Mouse (Mus musculus): Measurements from ENCODE around the gene Tipin. TPM values are rescaled to one million over a fixed set of nuclear protein-coding genes. Genes with fewer than 3 reads are reported as not detected.

Tipin gene
- polyA plus RNA-seq, 1 experiment from 2014 or later, result 174 TPM

GRCm38 (mm10) chr9:64242381-64242831 lies 39.0 kb upstream of the Tipin start:
- no peak overlapping the region for H3K4me2 ChIP-seq (ENCODE audit: low read length)
- H3K27ac ChIP-seq (ENCODE audit: low read depth, low read length), result no peak overlapping the region
- H3K4me1 ChIP-seq (ENCODE audit: control insufficient read depth, insufficient read depth, low read length), result no peaks in the 10 kb centered on the region
- no peak overlapping the region for H3K4me3 ChIP-seq (ENCODE audit: low read depth, low read length)
- H3K9ac ChIP-seq (ENCODE audit: low read length), result no peak overlapping the region
- DNase-seq (ENCODE audit: low spot score) (no peak), ATAC-seq (no peak)
- no peaks in the 10 kb centered on the region for H3K9me3 ChIP-seq (replicated peaks; ENCODE audit: control insufficient read depth, low read length)
- no peaks in the 10 kb centered on the region for H3K36me3 ChIP-seq (ENCODE audit: control insufficient read depth, insufficient read depth, low read length)
- H3K27me3 ChIP-seq (replicated peaks; ENCODE audit: control insufficient read depth, insufficient read depth, low read length), result no peaks in the 10 kb centered on the region
- WGBS, result 78% methylated on average over 6 of the region's 6 CpGs

- Histone ChIP-seq H3K9ac (ENCODE audit: low read length) (no peak overlapping the region), H3K27ac (ENCODE audit: low read depth, low read length) (no peak overlapping the region), H3K36me3 (ENCODE audit: control insufficient read depth, insufficient read depth, low read length) (no peaks in the 10 kb centered on the region), H3K27me3 (replicated peaks; ENCODE audit: control insufficient read depth, insufficient read depth, low read length) (no peaks in the 10 kb centered on the region), H3K4me2 (ENCODE audit: low read length) (no peak overlapping the region), H3K4me1 (ENCODE audit: control insufficient read depth, insufficient read depth, low read length) (peaks cover 4% of the 10 kb centered on the region; the same call in 1 of the 2 replicates), H3K4me3 (ENCODE audit: low read depth, low read length) (no peak overlapping the region), H3K9me3 (replicated peaks; ENCODE audit: control insufficient read depth, low read length) (no peaks in the 10 kb centered on the region)
- no peak for ATAC-seq
- WGBS, result 95% methylated on average over 1 of the region's 1 CpGs
- DNase-seq (ENCODE audit: low spot score), result no peak
Observed at GRCm38 (mm10) chr9:64249371-64249770, 32.0 kb upstream of the Tipin start.

- Histone ChIP-seq H3K27ac (ENCODE audit: low read depth, low read length) (no peak overlapping the region), H3K4me2 (ENCODE audit: low read length) (no peak overlapping the region), H3K4me1 (ENCODE audit: control insufficient read depth, insufficient read depth, low read length) (peaks cover 4% of the 10 kb centered on the region; the same call in 1 of the 2 replicates), H3K9me3 (replicated peaks; ENCODE audit: control insufficient read depth, low read length) (no peaks in the 10 kb centered on the region), H3K36me3 (ENCODE audit: control insufficient read depth, insufficient read depth, low read length) (no peaks in the 10 kb centered on the region), H3K9ac (ENCODE audit: low read length) (no peak overlapping the region), H3K27me3 (replicated peaks; ENCODE audit: control insufficient read depth, insufficient read depth, low read length) (no peaks in the 10 kb centered on the region), H3K4me3 (ENCODE audit: low read depth, low read length) (no peak overlapping the region)
- DNase-seq (ENCODE audit: low spot score) (no peak), ATAC-seq (no peak)
Observed at GRCm38 (mm10) chr9:64250111-64250730, 31.2 kb upstream of the Tipin start.

GRCm38 (mm10) chr9:64252591-64253020 lies 28.8 kb upstream of the Tipin start:
- peak overlapping the region; percentile 85 for H3K4me2 ChIP-seq (ENCODE audit: low read length)
- WGBS, result under 1% methylated on average over 16 of the region's 16 CpGs
- H3K36me3 ChIP-seq (ENCODE audit: control insufficient read depth, insufficient read depth, low read length), result no peaks in the 10 kb centered on the region
- 0 out of 2 replicates have a peak overlapping the region, but pooled peaks have one; percentile 82 for H3K27ac ChIP-seq (ENCODE audit: low read depth, low read length)
- peaks cover 4% of the 10 kb centered on the region; the same call in 1 of the 2 replicates for H3K4me1 ChIP-seq (ENCODE audit: control insufficient read depth, insufficient read depth, low read length)
- no peaks in the 10 kb centered on the region for H3K9me3 ChIP-seq (replicated peaks; ENCODE audit: control insufficient read depth, low read length)
- H3K27me3 ChIP-seq (replicated peaks; ENCODE audit: control insufficient read depth, insufficient read depth, low read length), result no peaks in the 10 kb centered on the region
- no peak for ATAC-seq
- peak overlapping the region; percentile 90 for H3K4me3 ChIP-seq (ENCODE audit: low read depth, low read length)
- peak; percentile 22 for DNase-seq (ENCODE audit: low spot score)
- H3K9ac ChIP-seq (ENCODE audit: low read length), result peak overlapping the region; percentile 86

GRCm38 (mm10) chr9:64253021-64253904 lies 28.1 kb upstream of the Tipin start, which contains the start of gene Map2k1:
Gene Map2k1 (minus strand): TSS chr9:64253631.
- DNase-seq (ENCODE audit: low spot score), result peak; percentile 99
- Histone ChIP-seq H3K27me3 (replicated peaks; ENCODE audit: control insufficient read depth, insufficient read depth, low read length) (no peaks in the 10 kb centered on the region), H3K4me3 (ENCODE audit: low read depth, low read length) (peak within 1 kb of the TSS; percentile 90), H3K27ac (ENCODE audit: low read depth, low read length) (peak within 1 kb of the TSS; percentile 82), H3K4me2 (ENCODE audit: low read length) (peak within 1 kb of the TSS; percentile 85), H3K9ac (ENCODE audit: low read length) (peak within 1 kb of the TSS; percentile 86), H3K36me3 (ENCODE audit: control insufficient read depth, insufficient read depth, low read length) (no peaks in the 10 kb centered on the region), H3K4me1 (ENCODE audit: control insufficient read depth, insufficient read depth, low read length) (peaks cover 4% of the 10 kb centered on the region; the same call in 1 of the 2 replicates), H3K9me3 (replicated peaks; ENCODE audit: control insufficient read depth, low read length) (no peaks in the 10 kb centered on the region)
- 0% methylated on average over 83 of the region's 89 CpGs for WGBS
- ATAC-seq, result peak; percentile 98

- no peak overlapping the region for H3K27ac ChIP-seq (ENCODE audit: low read depth, low read length)
- WGBS, result 74% methylated on average over 3 of the region's 3 CpGs
- H3K27me3 ChIP-seq (replicated peaks; ENCODE audit: control insufficient read depth, insufficient read depth, low read length), result no peaks in the 10 kb centered on the region
- H3K4me1 ChIP-seq (ENCODE audit: control insufficient read depth, insufficient read depth, low read length), result peaks cover 4% of the 10 kb centered on the region; the same call in 1 of the 2 replicates
- no peaks in the 10 kb centered on the region for H3K36me3 ChIP-seq (ENCODE audit: control insufficient read depth, insufficient read depth, low read length)
- no peak for DNase-seq (ENCODE audit: low spot score)
- ATAC-seq, result no peak
- H3K4me3 ChIP-seq (ENCODE audit: low read depth, low read length), result no peak overlapping the region
- H3K9ac ChIP-seq (ENCODE audit: low read length), result no peak overlapping the region
- H3K9me3 ChIP-seq (replicated peaks; ENCODE audit: control insufficient read depth, low read length), result no peaks in the 10 kb centered on the region
- H3K4me2 ChIP-seq (ENCODE audit: low read length), result no peak overlapping the region
Observed at GRCm38 (mm10) chr9:64255422-64255821, 26.0 kb upstream of the Tipin start.

- DNase-seq (ENCODE audit: low spot score), result no peak
- Histone ChIP-seq H3K27ac (ENCODE audit: low read depth, low read length) (no peak overlapping the region), H3K27me3 (replicated peaks; ENCODE audit: control insufficient read depth, insufficient read depth, low read length) (no peaks in the 10 kb centered on the region), H3K4me2 (ENCODE audit: low read length) (no peak overlapping the region), H3K9me3 (replicated peaks; ENCODE audit: control insufficient read depth, low read length) (no peaks in the 10 kb centered on the region), H3K9ac (ENCODE audit: low read length) (no peak overlapping the region), H3K4me1 (ENCODE audit: control insufficient read depth, insufficient read depth, low read length) (peaks cover 4% of the 10 kb centered on the region; the same call in 1 of the 2 replicates), H3K36me3 (ENCODE audit: control insufficient read depth, insufficient read depth, low read length) (no peaks in the 10 kb centered on the region), H3K4me3 (ENCODE audit: low read depth, low read length) (no peak overlapping the region)
- no peak for ATAC-seq
- 88% methylated on average over 3 of the region's 3 CpGs for WGBS
Observed at GRCm38 (mm10) chr9:64256204-64256603, 25.2 kb upstream of the Tipin start.

GRCm38 (mm10) chr9:64259906-64260305 lies 21.5 kb upstream of the Tipin start:
- DNase-seq (ENCODE audit: low spot score) (no peak), ATAC-seq (no peak)
- no peak overlapping the region for H3K27ac ChIP-seq (ENCODE audit: low read depth, low read length)
- H3K4me2 ChIP-seq (ENCODE audit: low read length), result no peak overlapping the region
- H3K4me1 ChIP-seq (ENCODE audit: control insufficient read depth, insufficient read depth, low read length), result no peaks in the 10 kb centered on the region
- H3K4me3 ChIP-seq (ENCODE audit: low read depth, low read length), result no peak overlapping the region
- H3K27me3 ChIP-seq (replicated peaks; ENCODE audit: control insufficient read depth, insufficient read depth, low read length), result no peaks in the 10 kb centered on the region
- no peak overlapping the region for H3K9ac ChIP-seq (ENCODE audit: low read length)
- no peaks in the 10 kb centered on the region for H3K9me3 ChIP-seq (replicated peaks; ENCODE audit: control insufficient read depth, low read length)
- WGBS, result 91% methylated on average over 5 of the region's 5 CpGs
- no peaks in the 10 kb centered on the region for H3K36me3 ChIP-seq (ENCODE audit: control insufficient read depth, insufficient read depth, low read length)
